Mouse (Mus musculus): ENCODE data around the gene Actl6b.

DNA sequence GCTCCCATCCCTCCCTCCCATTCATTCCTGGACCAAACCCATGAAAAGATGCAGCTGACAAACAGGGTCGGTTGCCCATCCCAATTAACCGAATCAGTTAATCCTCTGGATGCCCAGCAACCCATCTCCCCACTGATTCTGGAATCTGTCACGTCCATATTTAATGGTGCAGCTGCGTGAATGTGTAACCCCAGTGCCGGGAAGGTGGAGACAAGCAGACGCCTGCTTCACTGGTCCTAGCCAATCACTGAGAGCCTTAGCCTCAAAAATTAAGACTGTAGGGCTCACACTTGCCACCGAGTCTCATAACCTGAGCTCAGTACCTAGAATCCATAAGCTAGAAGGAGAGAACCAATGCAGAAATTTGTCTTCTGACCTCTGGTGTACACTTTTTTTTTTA lies 42.6 kb downstream of the Actl6b start:
- TF ChIP-seq CTCF (conservative IDR thresholded peaks at IDR 0.05; ENCODE audit: insufficient read depth, insufficient read length, low read depth, low read length) (no peak), POLR2A (IDR thresholded peaks at IDR 0.05; ENCODE audit: low read depth, low read length) (no peak)
